Mouse (Mus musculus) heart, adult 18-20 months (tissue): Measurements from ENCODE around the gene Olfr820. TPM values are rescaled to one million over a fixed set of nuclear protein-coding genes. Genes with fewer than 3 reads are reported as not detected.
"Not testable (repeated sequence)": the region's sequence is repeated elsewhere in the genome, so short reads cannot be mapped to it uniquely, and the experiment has no call there.

ENCODE experiments used
- DNase-seq, 2 experiments: peaks; one replicate each; pipeline ENCODE4 v3.0.0; 2021 to 2022; ENCODE audit warnings: mixed read lengths in 1 of 2
- long read RNA-seq, 2 experiments: library from polyadenylated mRNA; stranded (forward); transcript quantifications; one replicate each; pipeline ENCODE4 v2.0.0; 2021
- total RNA-seq, 2 experiments: library from RNA; stranded (reverse); gene quantifications; 2 replicates each; pipeline ENCODE4 v1.2.3; 2021

Olfr820 gene
- total RNA-seq, result not detected
- long read RNA-seq, experiment 1, result 0 reads
- long read RNA-seq, experiment 2, result 0 reads

- DNase-seq, result no peak
Measured at GRCm38 (mm10) chr10:130012321-130012720, at the start of gene Olfr820. TSS of gene Olfr820 (plus strand) at chr10:130012621.

GRCm38 (mm10) chr10:129966232-129966631 lies 46.2 kb upstream of the Olfr820 start:
- DNase-seq, result not testable (repeated sequence)

DNA sequence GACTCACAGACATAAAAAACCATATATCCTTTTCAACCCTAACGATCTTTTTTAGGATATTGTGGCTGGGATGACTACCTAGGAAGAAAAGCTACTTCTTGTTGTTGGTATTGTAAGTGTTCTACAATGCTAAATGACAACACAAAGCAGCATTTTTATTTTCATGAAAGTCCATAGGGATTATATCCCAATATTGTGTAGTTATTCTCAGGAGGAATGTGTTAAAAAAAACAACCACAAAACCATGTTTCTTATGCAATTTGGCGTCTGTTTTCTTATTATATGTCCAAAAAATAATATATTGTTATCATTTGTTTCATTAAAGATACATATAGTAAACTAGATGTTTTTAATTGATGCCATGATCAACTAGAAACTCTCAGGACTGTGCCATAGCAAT lies 45.3 kb upstream of the Olfr820 start, which contains the start of gene Olfr819:
Olfr819 (minus strand) TSS at position 101 of the 400 bp plus-strand sequence.
- DNase-seq, result not testable (repeated sequence)

GRCm38 (mm10) chr10:129972994-129973393 lies 39.4 kb upstream of the Olfr820 start:
- DNase-seq, result not testable (repeated sequence)

- not testable (repeated sequence) for DNase-seq
Measured at GRCm38 (mm10) chr10:129976040-129976439, 36.4 kb upstream of the Olfr820 start, which contains the start of gene Olfr247. TSS of gene Olfr247 (minus strand) at chr10:129976140.

DNA sequence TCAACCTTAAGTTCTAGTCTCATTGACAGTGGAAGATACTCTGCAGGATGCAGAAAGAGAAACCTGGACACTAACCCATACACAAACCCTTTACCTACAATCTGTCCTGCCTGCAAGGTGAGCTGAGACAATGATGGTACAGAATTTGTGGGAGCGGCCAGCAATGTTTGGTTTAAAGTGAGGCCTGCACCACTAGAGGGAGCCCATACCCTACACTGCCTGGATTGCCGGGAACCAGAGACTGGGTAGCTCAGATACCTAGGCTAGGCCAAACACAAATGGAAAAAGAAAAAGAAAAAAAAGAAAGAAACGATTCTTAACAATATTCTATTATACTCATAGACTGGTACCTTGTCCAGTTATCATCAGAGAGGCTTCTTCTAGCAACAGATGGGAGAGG lies 30.6 kb upstream of the Olfr820 start:
- not testable (repeated sequence) for DNase-seq

GRCm38 (mm10) chr10:129984962-129985361 lies 27.5 kb upstream of the Olfr820 start, which contains the start of gene Gm10310:
TSS of gene Gm10310 (minus strand) at chr10:129985062.
- DNase-seq, result not testable (repeated sequence)

GRCm38 (mm10) chr10:130004104-130004503 lies 8.3 kb upstream of the Olfr820 start:
- not testable (repeated sequence) for DNase-seq

DNA sequence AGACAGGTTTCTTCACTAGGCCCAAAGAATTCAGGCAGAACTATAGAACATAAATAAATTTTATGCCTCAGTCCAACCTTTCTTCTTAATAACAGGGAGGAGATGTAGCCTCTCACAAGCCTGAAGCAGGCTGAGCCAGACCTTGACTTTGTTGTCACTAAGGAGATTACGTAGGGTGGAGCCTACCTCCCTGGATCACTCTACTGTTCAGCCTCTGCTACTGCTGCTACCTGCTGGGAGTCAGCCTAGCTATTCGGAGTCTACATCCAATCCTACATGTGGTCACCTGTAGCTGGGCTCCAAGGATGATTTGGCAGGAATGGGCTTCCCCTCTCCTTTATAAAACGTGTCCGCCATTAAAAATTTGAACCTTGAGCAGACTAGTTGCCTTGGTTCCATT lies 7.1 kb upstream of the Olfr820 start:
- not testable (repeated sequence) for DNase-seq

GRCm38 (mm10) chr10:130030048-130030447 lies 17.6 kb downstream of the Olfr820 start, which contains the start of gene Olfr821:
TSS of gene Olfr821 (plus strand) at chr10:130030348.
- no peak for DNase-seq

DNA sequence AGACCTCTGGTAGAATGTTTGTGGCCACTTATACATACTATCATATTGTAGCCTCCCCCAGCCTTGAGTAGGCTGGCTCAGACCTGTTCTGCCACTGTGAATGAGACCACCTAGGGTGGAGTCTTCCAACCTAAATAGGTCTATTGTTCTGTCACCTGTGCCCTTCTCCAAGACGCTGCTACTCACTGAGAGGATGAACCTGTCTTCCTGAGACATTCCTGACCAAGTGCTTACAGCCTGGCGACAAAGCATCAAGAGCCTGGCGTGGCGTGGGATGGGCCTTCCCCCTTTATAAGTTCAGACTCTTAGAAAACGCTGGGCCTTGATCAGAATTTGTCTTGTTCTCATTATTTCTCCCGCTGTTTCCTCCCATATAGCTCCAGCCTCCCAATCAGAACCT lies 24.7 kb downstream of the Olfr820 start:
- no peak for DNase-seq

Other genes with a start within 250 kb of the Olfr820 start
- not detected for gene Olfr808, start 247.1 kb upstream of the Olfr820 start, total RNA-seq
- not detected for gene Olfr809, start 238.0 kb upstream of the Olfr820 start, total RNA-seq
- gene Olfr810, start 217.7 kb upstream of the Olfr820 start, total RNA-seq, result not detected
- not detected for gene Olfr811, start 208.2 kb upstream of the Olfr820 start, total RNA-seq
- not detected for gene Olfr812, start 166.5 kb upstream of the Olfr820 start, total RNA-seq
- not detected for gene Olfr813, start 157.3 kb upstream of the Olfr820 start, total RNA-seq
- gene Olfr814, start 132.8 kb upstream of the Olfr820 start, total RNA-seq, result not detected
- gene Olfr815, start 106.8 kb upstream of the Olfr820 start, total RNA-seq, result not detected
- not detected for gene Olfr816, start 97.0 kb upstream of the Olfr820 start, total RNA-seq
- not detected for gene Olfr818, start 63.5 kb upstream of the Olfr820 start, total RNA-seq
- gene Olfr819, start 45.4 kb upstream of the Olfr820 start, total RNA-seq, result not detected
- gene Olfr247, start 36.5 kb upstream of the Olfr820 start, total RNA-seq, result not detected
- not detected for gene Gm10310, start 27.6 kb upstream of the Olfr820 start, total RNA-seq
- not detected for gene Olfr821, start 17.7 kb downstream of the Olfr820 start, total RNA-seq
- not detected for gene Olfr822, start 58.6 kb downstream of the Olfr820 start, total RNA-seq
- not detected for gene Olfr823, start 102.8 kb downstream of the Olfr820 start, total RNA-seq
- not detected for gene Olfr824, start 117.4 kb downstream of the Olfr820 start, total RNA-seq
- not detected for gene Olfr825, start 154.1 kb downstream of the Olfr820 start, total RNA-seq
- gene Olfr826, start 171.6 kb downstream of the Olfr820 start, total RNA-seq, result not detected
- not detected for gene Olfr827, start 201.8 kb downstream of the Olfr820 start, total RNA-seq